Mouse (Mus musculus): ENCODE results near the gene Gm4869. TPM values are rescaled to one million over a fixed set of nuclear protein-coding genes. Genes with fewer than 3 reads are reported as not detected.

Gene Gm4869
- polyA plus RNA-seq, 1 experiment = not detected

GRCm38 (mm10) chr5:140514799-140515486 lies 69.5 kb downstream of the Gm4869 start:
- WGBS = 36% methylated on average over 7 of the region's 7 CpGs
- DNase-seq (ENCODE audit: low read depth, low spot score) = no peak

GRCm38 (mm10) chr5:140517159-140517920 lies 71.9 kb downstream of the Gm4869 start:
- 78% methylated on average over 21 of the region's 21 CpGs for WGBS

DNA sequence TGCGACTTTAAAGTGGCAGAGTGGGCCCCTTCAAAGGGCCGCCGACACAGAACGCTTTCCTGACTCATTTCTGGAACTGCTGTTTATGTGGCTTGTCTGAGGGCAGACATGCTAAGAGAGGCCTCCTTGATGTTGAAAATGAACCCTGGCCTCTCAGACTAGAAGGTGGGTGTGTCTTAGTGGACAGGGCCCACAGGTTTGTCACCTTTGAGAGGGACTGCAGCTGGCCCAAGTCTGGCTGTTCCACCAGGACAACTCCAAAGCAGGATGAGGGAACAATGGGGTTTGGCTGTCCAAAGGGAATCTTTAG lies 72.4 kb downstream of the Gm4869 start:
- no peak for DNase-seq (ENCODE audit: low read depth, low spot score)
- WGBS = 17% methylated on average over 4 of the region's 4 CpGs

More at GRCm38 (mm10) chr5:140517159-140517920, 71.9 kb downstream of the Gm4869 start:
- DNase-seq (ENCODE audit: low read depth, low spot score) = no peak

DNA sequence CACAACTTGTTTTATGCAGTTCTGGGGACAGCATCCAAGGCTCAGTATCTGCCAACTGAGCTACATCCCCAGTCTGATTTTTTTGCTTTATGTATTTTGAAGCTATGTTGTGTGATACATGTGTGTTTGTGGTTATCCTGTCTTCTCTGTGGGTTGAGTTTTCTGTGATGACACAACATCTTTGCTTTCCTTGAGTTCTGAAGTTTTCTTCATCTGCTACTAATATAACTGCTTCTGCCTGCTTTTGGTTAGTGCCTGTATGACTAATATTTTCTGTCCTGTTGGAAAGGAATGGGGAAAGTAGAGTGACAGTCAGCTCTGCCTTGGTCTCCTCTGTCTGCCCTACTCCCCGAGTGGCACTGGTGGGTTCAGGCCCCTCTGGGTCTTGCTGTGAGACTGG lies 75.8 kb downstream of the Gm4869 start:
- 62% methylated on average over 1 of the region's 1 CpGs for WGBS

DNA sequence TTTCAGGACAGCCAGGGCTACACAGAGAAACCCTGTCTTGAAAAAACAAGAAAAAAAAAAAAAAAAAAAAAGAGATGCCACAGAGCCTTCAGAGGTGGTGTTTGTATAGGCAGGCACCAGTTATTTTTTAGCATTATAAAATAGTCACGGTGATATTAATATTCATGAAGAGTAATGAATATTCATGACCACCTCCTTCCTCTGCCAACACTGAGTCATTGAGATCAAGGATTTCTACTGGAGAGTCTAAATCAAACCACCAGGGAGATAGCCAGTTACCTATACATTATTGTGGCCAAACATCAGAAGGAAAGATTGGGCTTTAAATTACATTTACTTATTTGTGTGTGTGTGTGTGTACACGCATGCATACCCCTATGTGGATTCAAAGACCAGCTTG lies 81.3 kb downstream of the Gm4869 start:
- WGBS = 87% methylated on average over 2 of the region's 2 CpGs

More for the DNA sequence above, 75.8 kb downstream of the Gm4869 start:
- DNase-seq (ENCODE audit: low read depth, low spot score) = no peak

GRCm38 (mm10) chr5:140538111-140538683 lies 92.8 kb downstream of the Gm4869 start:
- no peak for DNase-seq (ENCODE audit: low read depth, low spot score)
- 74% methylated on average over 13 of the region's 13 CpGs for WGBS

More for the DNA sequence above, 81.3 kb downstream of the Gm4869 start:
- no peak for DNase-seq (ENCODE audit: low read depth, low spot score)

- DNase-seq (ENCODE audit: low read depth, low spot score) = peak; percentile 40
- 15% methylated on average over 8 of the region's 8 CpGs for WGBS
These were observed 94.7 kb downstream of the Gm4869 start for GRCm38 (mm10) chr5:140540106-140540505.

DNA sequence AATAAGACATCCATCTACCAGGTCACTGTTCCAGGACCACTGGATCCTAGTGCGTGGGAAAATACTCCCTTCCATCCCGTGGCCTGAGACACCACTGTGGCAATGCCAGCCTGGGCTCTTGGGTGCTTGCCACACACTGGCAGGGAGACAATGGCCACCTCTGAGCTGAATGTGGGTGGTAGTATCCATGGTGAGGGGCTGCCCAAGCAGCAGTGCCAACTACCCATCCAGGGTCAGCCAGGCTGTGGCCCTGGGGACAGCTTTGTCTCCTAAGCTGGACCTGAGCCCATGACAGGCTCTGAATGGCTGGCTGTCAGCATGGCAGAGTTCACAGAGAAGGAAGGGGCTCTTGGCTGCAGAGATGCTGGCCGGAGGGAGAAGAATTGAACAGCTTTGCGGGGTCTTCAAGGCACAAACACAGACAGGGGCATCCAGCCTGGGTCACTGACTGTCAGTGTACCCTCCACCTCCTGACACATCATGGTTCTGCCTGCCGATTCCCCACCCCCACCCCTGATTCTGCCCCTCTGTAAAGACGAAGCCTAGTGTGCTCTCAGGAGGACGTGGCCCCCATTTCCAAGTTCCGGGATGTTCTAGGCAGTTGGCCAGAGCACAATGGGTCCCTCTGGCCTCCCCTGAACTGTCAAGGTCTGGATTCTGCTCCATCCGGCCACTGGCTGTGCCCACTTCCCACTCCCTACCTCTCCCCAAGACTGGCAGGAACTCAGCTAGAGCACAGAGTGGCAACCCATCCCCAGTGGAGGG lies 97.5 kb downstream of the Gm4869 start:
- WGBS = 68% methylated on average over 9 of the region's 9 CpGs
- no peak for DNase-seq (ENCODE audit: low read depth, low spot score)

Other genes starting within 250 kb of the Gm4869 start
- gene Mad1l1, start 124.1 kb upstream of the Gm4869 start, polyA plus RNA-seq (2012; rRNA removed) = 16.8 and 19.7 TPM in 2 replicates
- gene Nudt1, start 124.0 kb upstream of the Gm4869 start, polyA plus RNA-seq (2012; rRNA removed) = 18.9 and 20.9 TPM in 2 replicates
- 7.6 and 8.3 TPM in 2 replicates for gene Mrm2, start 113.7 kb upstream of the Gm4869 start, polyA plus RNA-seq (2012; rRNA removed)
- 8.8 and 8.9 TPM in 2 replicates for gene Snx8, start 56.4 kb upstream of the Gm4869 start, polyA plus RNA-seq (2012; rRNA removed)
- 85.5 and 96.5 TPM in 2 replicates for gene Eif3b, start 26.3 kb upstream of the Gm4869 start, polyA plus RNA-seq (2012; rRNA removed)
- gene Chst12, start 59.9 kb downstream of the Gm4869 start, polyA plus RNA-seq (2012; rRNA removed) = 13.1 and 16.8 TPM in 2 replicates
- gene Grifin, start 119.4 kb downstream of the Gm4869 start, polyA plus RNA-seq (2012; rRNA removed) = not detected in 2 replicates
- gene Lfng, start 161.7 kb downstream of the Gm4869 start, polyA plus RNA-seq (2012; rRNA removed) = 32.6 and 32.8 TPM in 2 replicates
- 40.8 and 52.7 TPM in 2 replicates for gene Ttyh3, start 203.4 kb downstream of the Gm4869 start, polyA plus RNA-seq (2012; rRNA removed)

All from large intestine, adult 2 months (tissue).